Mouse (Mus musculus) E14TG2a.4 (cell line): ENCODE data around the gene Jmjd8.
A peak's percentile ranks its signal among the peaks of the same experiment; 100 is the strongest.
"Not testable (repeated sequence)": the region's sequence is repeated elsewhere in the genome, so short reads cannot be mapped to it uniquely, and the experiment has no call there.

Source experiments
- H3K27me3 ChIP-seq: 2 replicates; pipeline ENCODE4 v1.6.1; 2014; ENCODE audit warnings: low read length, control low read depth; ENCODE audit not compliant: insufficient read depth
- H3K36me3 ChIP-seq: 2 replicates; pipeline ENCODE4 v1.6.1; 2014; ENCODE audit warnings: low read length, control low read depth; ENCODE audit not compliant: insufficient read depth
- H3K4me1 ChIP-seq: replicated peaks from 2 replicates; pipeline ENCODE4 v1.6.1; 2014; ENCODE audit warnings: low read depth, low read length, control low read depth
- H3K4me3 ChIP-seq: replicated peaks from 2 replicates; pipeline ENCODE4 v1.5.1; 2014; ENCODE audit warnings: mild to moderate bottlenecking, low read length
- H3K9me3 ChIP-seq: 2 replicates; pipeline ENCODE4 v1.6.1; 2014; ENCODE audit warnings: low read length, control low read depth
- CTCF ChIP-seq: conservative IDR thresholded peaks from 2 replicates; pipeline ENCODE4 v1.5.1; 2014; ENCODE audit warnings: low read length
- NANOG ChIP-seq: IDR thresholded peaks from 2 replicates; pipeline ENCODE4 v1.6.1; 2014; ENCODE audit warnings: borderline replicate concordance, low read length, mixed read lengths
- POU5F1 ChIP-seq: IDR thresholded peaks from 2 replicates; pipeline ENCODE4 v1.6.1; 2014; ENCODE audit warnings: low read length, borderline replicate concordance

Gene Jmjd8

GRCm38 (mm10) chr17:25869498-25869897 lies 40.8 kb downstream of the Jmjd8 start:
- Histone ChIP-seq H3K4me1 (peaks cover 62% of the 10 kb centered on the region), H3K4me3 (no peak overlapping the region), H3K36me3 (peaks cover 3% of the 10 kb centered on the region), H3K27me3 (no peaks in the 10 kb centered on the region), H3K9me3 (no peaks in the 10 kb centered on the region)
- TF ChIP-seq POU5F1, result no peak

- Histone ChIP-seq H3K9me3 (no peaks in the 10 kb centered on the region), H3K4me3 (no peak overlapping the region), H3K36me3 (no peaks in the 10 kb centered on the region; the same call in 1 of the 2 replicates), H3K4me1 (peaks cover 60% of the 10 kb centered on the region), H3K27me3 (no peaks in the 10 kb centered on the region)
- TF ChIP-seq CTCF (no peak), NANOG (no peak), POU5F1 (no peak)
Observed at GRCm38 (mm10) chr17:25869954-25870353, 41.3 kb downstream of the Jmjd8 start.

- not testable (repeated sequence) for H3K9me3 ChIP-seq, H3K4me3 ChIP-seq, H3K36me3 ChIP-seq, H3K27me3 ChIP-seq
- peaks cover 53% of the 10 kb centered on the region for H3K4me1 ChIP-seq
Observed at GRCm38 (mm10) chr17:25871566-25871965, 42.9 kb downstream of the Jmjd8 start.

- TF ChIP-seq CTCF (no peak), POU5F1 (no peak), NANOG (no peak)
- H3K4me3 ChIP-seq, result no peak overlapping the region
- H3K27me3 ChIP-seq, result no peaks in the 10 kb centered on the region; the same call in 1 of the 2 replicates
Observed at GRCm38 (mm10) chr17:25872676-25873075, 44.0 kb downstream of the Jmjd8 start.

GRCm38 (mm10) chr17:25873405-25874147 lies 44.9 kb downstream of the Jmjd8 start:
- peak overlapping the region; percentile 90 for H3K4me3 ChIP-seq
- H3K36me3 ChIP-seq, result peaks cover 20% of the 10 kb centered on the region
- H3K27me3 ChIP-seq, result no peaks in the 10 kb centered on the region; the same call in 1 of the 2 replicates
- TF ChIP-seq CTCF (no peak), NANOG (no peak), POU5F1 (no peak)
- no peaks in the 10 kb centered on the region for H3K9me3 ChIP-seq
- peaks cover 57% of the 10 kb centered on the region for H3K4me1 ChIP-seq

More at GRCm38 (mm10) chr17:25872676-25873075, 44.0 kb downstream of the Jmjd8 start:
- Histone ChIP-seq H3K36me3 (peaks cover 11% of the 10 kb centered on the region), H3K4me1 (peaks cover 52% of the 10 kb centered on the region), H3K9me3 (no peaks in the 10 kb centered on the region)

- Histone ChIP-seq H3K9me3 (no peaks in the 10 kb centered on the region), H3K4me1 (peaks cover 58% of the 10 kb centered on the region), H3K4me3 (peak overlapping the region; percentile 90), H3K27me3 (no peaks in the 10 kb centered on the region; the same call in 1 of the 2 replicates), H3K36me3 (peaks cover 26% of the 10 kb centered on the region)
- TF ChIP-seq CTCF, result no peak
- TF ChIP-seq POU5F1, result no peak
- no peak for TF ChIP-seq NANOG
Observed at GRCm38 (mm10) chr17:25874148-25874720, 45.6 kb downstream of the Jmjd8 start.

GRCm38 (mm10) chr17:25874721-25875170 lies 46.1 kb downstream of the Jmjd8 start, which contains the start of gene Mettl26:
Gene Mettl26, plus strand, starts transcription at chr17:25875074.
- TF ChIP-seq CTCF, result no peak
- TF ChIP-seq POU5F1, result no peak
- TF ChIP-seq NANOG, result no peak
- Histone ChIP-seq H3K4me3 (peak within 1 kb of the TSS; percentile 90), H3K27me3 (no peaks in the 10 kb centered on the region; the same call in 1 of the 2 replicates), H3K4me1 (peaks cover 59% of the 10 kb centered on the region), H3K9me3 (no peaks in the 10 kb centered on the region), H3K36me3 (peaks cover 30% of the 10 kb centered on the region)

GRCm38 (mm10) chr17:25875171-25876136 lies 46.8 kb downstream of the Jmjd8 start:
- no peaks in the 10 kb centered on the region; the same call in 1 of the 2 replicates for H3K27me3 ChIP-seq
- H3K36me3 ChIP-seq, result peaks cover 36% of the 10 kb centered on the region
- peaks cover 65% of the 10 kb centered on the region for H3K4me1 ChIP-seq
- peak overlapping the region; percentile 90 for H3K4me3 ChIP-seq
- no peaks in the 10 kb centered on the region for H3K9me3 ChIP-seq
- no peak for TF ChIP-seq POU5F1
- TF ChIP-seq CTCF, result no peak
- no peak for TF ChIP-seq NANOG
